Mouse (Mus musculus) small intestine, adult 2 months (tissue): ENCODE measurements around the gene Rpap3. TPM values are rescaled to one million over a fixed set of nuclear protein-coding genes. Genes with fewer than 3 reads are reported as not detected.

Experiments
- H3K27ac ChIP-seq: fragments of 200-500 bp; 2 replicates; pipeline ENCODE4 v1.5.1; 2012; ENCODE audit warnings: low read depth, low read length, control low read depth, inconsistent platforms; ENCODE audit not compliant: insufficient read depth
- H3K27me3 ChIP-seq: fragments of 200-500 bp; 2 replicates; pipeline ENCODE4 v1.6.1; 2012; ENCODE audit warnings: mild to moderate bottlenecking, moderate library complexity, low read length, inconsistent platforms; ENCODE audit not compliant: control insufficient read depth, insufficient read depth
- H3K36me3 ChIP-seq: fragments of 200-500 bp; 2 replicates; pipeline ENCODE4 v1.6.1; 2012; ENCODE audit warnings: mild to moderate bottlenecking, low read length, control low read depth, inconsistent platforms; ENCODE audit not compliant: control insufficient read depth, insufficient read depth
- H3K4me1 ChIP-seq: fragments of 200-500 bp; 2 replicates; pipeline ENCODE4 v1.6.1; 2012; ENCODE audit warnings: low read length, inconsistent platforms, mixed read lengths; ENCODE audit not compliant: control insufficient read depth, insufficient read depth, insufficient read length
- H3K4me3 ChIP-seq: fragments of 200-500 bp; 2 replicates; pipeline ENCODE4 v1.5.1; 2012; ENCODE audit warnings: low read depth, mild to moderate bottlenecking, control low read depth, inconsistent platforms, low read length, moderate library complexity
- CTCF ChIP-seq: fragments of 200-500 bp; IDR thresholded peaks from 2 replicates; pipeline ENCODE4 v1.5.1; 2012; ENCODE audit warnings: low read depth, mild to moderate bottlenecking, control low read depth, inconsistent platforms, low read length, moderate library complexity, mixed read lengths; ENCODE audit not compliant: insufficient replicate concordance, insufficient read length; ENCODE audit errors: extremely low read depth
- POLR2A ChIP-seq: fragments of 200-500 bp; IDR thresholded peaks from 2 replicates; pipeline ENCODE4 v1.6.1; 2012; ENCODE audit warnings: low read depth, mild to moderate bottlenecking, control low read depth, inconsistent platforms, low read length, moderate library complexity
- WGBS: fragments of 180-500 bp; shearing (Covaris S2); methylation state at CpG from one replicate; pipeline ENCODE4 v1.1.7; 2018; 5-methylcytosine and 5-hydroxymethylcytosine counted together
- polyA plus RNA-seq: library from polyadenylated mRNA; depleted of rRNA; stranded (reverse); fragments of >200 nt; gene quantifications from 2 replicates; pipeline ENCODE4 v1.2.3, GENCODE M21; 2012

The Rpap3 gene
- polyA plus RNA-seq, 1 experiment: 0.63 TPM

- TF ChIP-seq CTCF (peak; percentile 83; the same call in 1 of the 2 replicates), POLR2A (no peak)
- peak overlapping the region; percentile 64 for H3K4me3 ChIP-seq
- H3K27ac ChIP-seq: no peak overlapping the region
- H3K4me1 ChIP-seq: no peaks in the 10 kb centered on the region; the same call in 1 of the 2 replicates
- no peaks in the 10 kb centered on the region for H3K36me3 ChIP-seq
- H3K27me3 ChIP-seq: no peaks in the 10 kb centered on the region
- 4% methylated on average over 19 of the region's 19 CpGs for WGBS
Observed at GRCm38 (mm10) chr15:97663750-97664406, 41.7 kb downstream of the Rpap3 start.

- no peak for TF ChIP-seq POLR2A
- no peak for TF ChIP-seq CTCF
- H3K4me1 ChIP-seq: no peaks in the 10 kb centered on the region
- no peaks in the 10 kb centered on the region for H3K27me3 ChIP-seq
- WGBS: 70% methylated on average over 8 of the region's 8 CpGs
- no peak overlapping the region for H3K4me3 ChIP-seq
- no peaks in the 10 kb centered on the region for H3K36me3 ChIP-seq
- H3K27ac ChIP-seq: no peak overlapping the region
Observed at GRCm38 (mm10) chr15:97658755-97659116, 46.9 kb downstream of the Rpap3 start.

- TF ChIP-seq CTCF: no peak
- no peak for TF ChIP-seq POLR2A
Observed at GRCm38 (mm10) chr15:97657856-97658754, 47.5 kb downstream of the Rpap3 start.

GRCm38 (mm10) chr15:97657420-97657819, 48.2 kb downstream of the Rpap3 start:
- no peak overlapping the region for H3K4me3 ChIP-seq
- no peaks in the 10 kb centered on the region for H3K27me3 ChIP-seq
- TF ChIP-seq CTCF: no peak
- no peak for TF ChIP-seq POLR2A
- WGBS: 89% methylated on average over 14 of the region's 14 CpGs
- no peaks in the 10 kb centered on the region for H3K36me3 ChIP-seq
- no peaks in the 10 kb centered on the region for H3K4me1 ChIP-seq
- no peak overlapping the region for H3K27ac ChIP-seq

More at GRCm38 (mm10) chr15:97657856-97658754, 47.5 kb downstream of the Rpap3 start:
- Histone ChIP-seq H3K4me3 (no peak overlapping the region), H3K27ac (no peak overlapping the region), H3K27me3 (no peaks in the 10 kb centered on the region), H3K4me1 (no peaks in the 10 kb centered on the region), H3K36me3 (no peaks in the 10 kb centered on the region)
- 77% methylated on average over 26 of the region's 26 CpGs for WGBS

- no peak overlapping the region for H3K4me3 ChIP-seq
- no peak for TF ChIP-seq CTCF
- TF ChIP-seq POLR2A: no peak
- no peaks in the 10 kb centered on the region for H3K4me1 ChIP-seq
- 79% methylated on average over 4 of the region's 4 CpGs for WGBS
- H3K36me3 ChIP-seq: no peaks in the 10 kb centered on the region
- no peaks in the 10 kb centered on the region for H3K27me3 ChIP-seq
- no peak overlapping the region for H3K27ac ChIP-seq
Observed at GRCm38 (mm10) chr15:97649726-97650125, 55.9 kb downstream of the Rpap3 start.

GRCm38 (mm10) chr15:97648176-97648575, 57.4 kb downstream of the Rpap3 start:
- 88% methylated on average over 18 of the region's 18 CpGs for WGBS
- Histone ChIP-seq H3K27ac (no peak overlapping the region), H3K4me1 (no peaks in the 10 kb centered on the region), H3K4me3 (no peak overlapping the region), H3K27me3 (no peaks in the 10 kb centered on the region), H3K36me3 (no peaks in the 10 kb centered on the region)
- TF ChIP-seq CTCF (no peak), POLR2A (no peak)

GRCm38 (mm10) chr15:97646426-97646825, 59.2 kb downstream of the Rpap3 start:
- Histone ChIP-seq H3K27me3 (no peaks in the 10 kb centered on the region), H3K36me3 (no peaks in the 10 kb centered on the region), H3K27ac (no peak overlapping the region), H3K4me3 (no peak overlapping the region), H3K4me1 (no peaks in the 10 kb centered on the region)
- WGBS: 66% methylated on average over 7 of the region's 7 CpGs
- no peak for TF ChIP-seq POLR2A
- TF ChIP-seq CTCF: no peak
